Mouse (Mus musculus): Measurements from ENCODE around the gene Lhpp. TPM values are rescaled to one million over a fixed set of nuclear protein-coding genes. Genes with fewer than 3 reads are reported as not detected.

Gene Lhpp
- polyA plus RNA-seq, 1 experiment from 2014 or later, result 20.5 TPM

DNA sequence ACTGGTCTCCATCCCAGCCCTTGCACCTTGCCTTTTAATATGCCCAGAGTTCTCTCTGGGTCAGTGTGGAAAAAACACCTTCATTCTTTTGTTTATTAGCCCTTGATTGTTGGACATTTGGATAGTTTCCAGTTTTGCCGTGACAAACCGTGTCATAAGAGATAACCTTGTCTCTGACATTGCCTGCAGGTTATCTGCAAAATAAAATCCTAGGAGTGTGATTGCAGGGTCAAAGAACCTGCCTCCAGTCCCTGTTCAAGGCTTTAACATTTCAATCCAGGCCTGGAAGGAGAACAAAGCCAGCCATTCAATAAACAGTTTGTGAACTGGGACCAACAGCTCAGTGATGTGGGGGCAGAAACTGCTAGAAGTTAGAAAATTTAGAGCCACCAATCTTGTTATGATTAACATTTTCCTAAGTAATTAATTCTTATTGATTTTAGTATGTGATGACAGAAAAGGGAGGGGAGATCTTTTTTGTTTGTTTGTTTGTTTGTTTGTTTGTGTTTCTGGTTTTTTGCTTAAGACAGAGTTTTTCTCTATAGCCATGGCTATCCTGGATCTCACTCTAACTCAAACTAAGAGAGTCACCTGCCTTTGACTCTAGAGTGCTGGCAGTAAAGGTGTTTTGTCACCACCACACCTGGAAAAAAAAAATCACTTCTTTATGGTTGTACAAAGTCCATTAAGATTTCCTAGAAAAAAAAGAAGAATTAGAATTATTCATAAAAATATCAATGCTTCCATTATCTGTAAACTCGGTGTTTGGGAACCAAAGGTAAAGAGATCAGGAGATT is 24.5 kb upstream of the Lhpp start:
- no peaks in the 10 kb centered on the region for H3K9me3 ChIP-seq (replicated peaks)
- H3K4me1 ChIP-seq, result no peaks in the 10 kb centered on the region
- no peak overlapping the region for H3K27ac ChIP-seq (replicated peaks)
- no peak overlapping the region for H3K4me3 ChIP-seq
- 90% methylated on average over 3 of the region's 3 CpGs for WGBS
- no peaks in the 10 kb centered on the region for H3K36me3 ChIP-seq
- peaks cover 4% of the 10 kb centered on the region; the same call in 1 of the 2 replicates for H3K27me3 ChIP-seq (ENCODE audit: low read depth, poor library complexity, severe bottlenecking)
- no peak for DNase-seq (ENCODE audit: low spot score)

GRCm38 (mm10) chr7:132587167-132587566 is 23.3 kb upstream of the Lhpp start:
- Histone ChIP-seq H3K9me3 (replicated peaks) (no peaks in the 10 kb centered on the region), H3K4me3 (no peak overlapping the region), H3K4me1 (no peaks in the 10 kb centered on the region), H3K27me3 (ENCODE audit: low read depth, poor library complexity, severe bottlenecking) (peaks cover 5% of the 10 kb centered on the region; the same call in 1 of the 2 replicates), H3K27ac (replicated peaks) (no peak overlapping the region), H3K36me3 (no peaks in the 10 kb centered on the region)
- no peak for DNase-seq (ENCODE audit: low spot score)
- WGBS, result 74% methylated on average over 5 of the region's 5 CpGs

DNA sequence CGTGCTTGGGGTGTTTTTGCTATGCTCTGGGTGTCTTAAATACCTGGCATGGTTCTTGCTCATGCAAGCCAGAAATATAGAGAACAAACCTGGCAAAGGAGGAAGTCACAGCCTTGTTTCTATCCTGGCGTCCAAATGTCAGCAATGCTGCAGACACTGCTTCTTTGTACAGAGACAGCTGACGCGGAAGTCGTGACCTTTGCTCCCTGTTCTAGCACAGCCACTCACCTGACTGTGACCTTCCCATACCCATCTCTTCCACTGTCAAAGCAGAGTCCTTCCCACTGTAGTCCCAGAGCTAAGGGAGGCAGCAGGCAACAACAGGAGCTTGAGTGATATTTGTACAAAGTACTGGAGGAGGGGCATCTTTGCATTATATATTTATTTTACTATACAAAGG is 20.8 kb upstream of the Lhpp start:
- H3K4me1 ChIP-seq, result no peaks in the 10 kb centered on the region
- no peaks in the 10 kb centered on the region for H3K36me3 ChIP-seq
- 66% methylated on average over 5 of the region's 5 CpGs for WGBS
- no peak for DNase-seq (ENCODE audit: low spot score)
- H3K4me3 ChIP-seq, result no peak overlapping the region
- no peak overlapping the region for H3K27ac ChIP-seq (replicated peaks)
- peaks cover 25% of the 10 kb centered on the region for H3K27me3 ChIP-seq (ENCODE audit: low read depth, poor library complexity, severe bottlenecking)
- no peaks in the 10 kb centered on the region for H3K9me3 ChIP-seq (replicated peaks)

- Histone ChIP-seq H3K27ac (replicated peaks) (no peak overlapping the region), H3K27me3 (ENCODE audit: low read depth, poor library complexity, severe bottlenecking) (peaks cover 66% of the 10 kb centered on the region), H3K9me3 (replicated peaks) (no peaks in the 10 kb centered on the region), H3K4me3 (no peak overlapping the region), H3K36me3 (no peaks in the 10 kb centered on the region), H3K4me1 (peaks cover 22% of the 10 kb centered on the region)
- WGBS, result 71% methylated on average over 2 of the region's 2 CpGs
- DNase-seq (ENCODE audit: low spot score), result no peak
These were observed 16.7 kb upstream of the Lhpp start for GRCm38 (mm10) chr7:132593762-132594161.

DNA sequence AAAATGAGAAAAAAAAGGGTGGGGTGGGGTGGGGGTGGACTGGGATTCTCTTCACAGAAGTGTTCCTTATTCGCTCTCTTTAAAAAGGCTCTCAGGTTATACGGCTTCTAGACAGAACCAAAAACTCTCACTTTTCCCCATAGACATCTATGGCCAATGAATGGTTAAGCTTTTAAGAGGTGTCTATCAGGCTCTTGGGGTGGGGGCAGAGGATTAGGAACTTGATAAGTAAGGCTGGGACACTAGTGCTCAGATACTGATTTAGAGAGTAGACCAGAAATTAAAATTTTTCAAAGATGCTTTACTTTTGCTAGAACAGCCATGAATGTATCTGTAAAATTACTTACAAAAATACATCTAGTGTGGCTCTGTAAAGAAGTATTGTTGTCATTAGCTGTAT is 16.1 kb upstream of the Lhpp start:
- Histone ChIP-seq H3K36me3 (no peaks in the 10 kb centered on the region), H3K4me1 (peaks cover 27% of the 10 kb centered on the region), H3K9me3 (replicated peaks) (no peaks in the 10 kb centered on the region), H3K4me3 (no peak overlapping the region), H3K27me3 (ENCODE audit: low read depth, poor library complexity, severe bottlenecking) (peaks cover 72% of the 10 kb centered on the region), H3K27ac (replicated peaks) (no peak overlapping the region)
- WGBS, result 90% methylated on average over 2 of the region's 2 CpGs
- no peak for DNase-seq (ENCODE audit: low spot score)

GRCm38 (mm10) chr7:132595787-132596186 is 14.7 kb upstream of the Lhpp start:
- Histone ChIP-seq H3K27ac (replicated peaks) (no peak overlapping the region), H3K4me1 (peaks cover 42% of the 10 kb centered on the region), H3K9me3 (replicated peaks) (no peaks in the 10 kb centered on the region), H3K36me3 (no peaks in the 10 kb centered on the region), H3K27me3 (ENCODE audit: low read depth, poor library complexity, severe bottlenecking) (peaks cover 87% of the 10 kb centered on the region), H3K4me3 (no peak overlapping the region)
- no peak for DNase-seq (ENCODE audit: low spot score)
- WGBS, result 80% methylated on average over 3 of the region's 3 CpGs

DNA sequence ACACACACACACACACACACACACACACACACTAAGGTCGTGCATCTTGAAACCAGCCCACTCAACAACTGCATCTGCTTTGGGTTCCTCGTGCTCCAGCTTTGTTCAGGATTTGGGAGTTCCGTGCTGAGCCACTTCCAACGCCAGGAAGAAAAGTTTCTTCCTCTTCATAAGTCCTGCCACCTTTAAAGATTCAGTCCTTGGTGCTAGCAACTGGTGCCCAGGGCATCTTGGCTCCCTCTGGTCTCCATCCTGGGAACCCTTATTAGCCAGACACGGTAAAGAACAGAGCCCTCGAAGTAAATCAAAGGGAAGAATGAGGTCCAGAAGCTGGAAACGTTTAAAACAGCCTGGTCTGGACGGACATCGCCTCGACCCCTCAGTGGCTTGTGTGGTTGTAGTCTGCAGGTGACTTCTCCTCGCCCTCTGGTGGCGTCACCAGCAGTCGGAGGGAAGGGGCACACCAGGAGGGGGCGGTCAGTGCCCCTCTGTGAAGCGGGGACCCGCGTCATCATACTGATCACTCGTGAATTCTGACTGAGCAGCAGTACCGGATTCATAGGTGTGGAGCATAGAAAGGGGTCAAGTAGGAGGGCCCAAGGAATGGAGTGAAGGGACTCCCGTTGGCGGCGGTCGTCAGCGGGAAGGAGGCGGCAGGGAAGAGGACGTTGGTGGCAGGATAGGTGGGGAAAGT is 13.7 kb upstream of the Lhpp start:
- Histone ChIP-seq H3K9me3 (replicated peaks) (no peaks in the 10 kb centered on the region), H3K4me1 (peaks cover 51% of the 10 kb centered on the region), H3K27ac (replicated peaks) (no peak overlapping the region), H3K36me3 (no peaks in the 10 kb centered on the region), H3K4me3 (peak overlapping the region; percentile 61), H3K27me3 (ENCODE audit: low read depth, poor library complexity, severe bottlenecking) (peaks cover 94% of the 10 kb centered on the region)
- DNase-seq (ENCODE audit: low spot score), result peak; percentile 33
- WGBS, result 5% methylated on average over 26 of the region's 26 CpGs

DNA sequence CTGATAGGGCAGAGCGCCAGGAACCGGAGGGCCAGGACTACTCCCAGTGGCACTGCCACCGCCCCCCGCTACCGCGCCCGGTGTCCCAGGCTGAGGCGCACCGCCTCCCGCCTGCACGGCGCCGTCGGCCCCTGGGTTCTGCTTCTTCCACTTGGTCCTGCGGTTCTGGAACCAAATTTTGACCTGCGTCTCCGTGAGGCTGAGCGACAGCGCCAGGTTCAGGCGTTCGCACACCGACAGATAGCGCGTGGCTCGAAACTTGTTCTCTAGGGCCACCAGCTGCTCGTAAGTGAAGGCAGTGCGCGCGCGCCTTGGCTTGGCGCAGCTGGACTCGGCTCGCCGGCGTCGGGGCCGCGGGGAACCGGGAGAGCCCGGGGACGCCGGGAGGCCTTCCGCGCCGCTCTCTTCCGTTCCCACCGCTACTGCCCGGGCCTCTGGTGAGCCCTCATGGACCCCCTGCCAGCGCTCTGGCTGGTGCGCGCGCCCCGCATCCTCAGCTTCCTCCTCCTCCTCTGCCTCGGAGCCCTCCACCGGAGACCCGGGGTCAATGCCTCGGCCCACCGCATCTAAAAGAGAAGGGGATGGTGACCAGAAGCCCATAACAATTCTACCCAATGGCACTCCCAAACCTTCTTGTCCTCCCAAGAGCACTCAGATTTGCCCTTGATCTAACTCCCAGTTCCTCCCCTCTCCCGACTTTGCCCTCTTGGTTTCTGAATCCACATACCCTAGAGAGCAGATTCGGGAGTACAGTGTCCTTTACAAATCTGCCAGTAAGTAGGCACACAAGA is 13.0 kb upstream of the Lhpp start:
- H3K4me1 ChIP-seq, result peaks cover 58% of the 10 kb centered on the region
- H3K36me3 ChIP-seq, result no peaks in the 10 kb centered on the region
- no peak overlapping the region for H3K27ac ChIP-seq (replicated peaks)
- peaks cover 97% of the 10 kb centered on the region for H3K27me3 ChIP-seq (ENCODE audit: low read depth, poor library complexity, severe bottlenecking)
- H3K9me3 ChIP-seq (replicated peaks), result no peaks in the 10 kb centered on the region
- WGBS, result under 1% methylated on average over 60 of the region's 60 CpGs
- peak; percentile 59 for DNase-seq (ENCODE audit: low spot score)
- H3K4me3 ChIP-seq, result peak overlapping the region; percentile 61

DNA sequence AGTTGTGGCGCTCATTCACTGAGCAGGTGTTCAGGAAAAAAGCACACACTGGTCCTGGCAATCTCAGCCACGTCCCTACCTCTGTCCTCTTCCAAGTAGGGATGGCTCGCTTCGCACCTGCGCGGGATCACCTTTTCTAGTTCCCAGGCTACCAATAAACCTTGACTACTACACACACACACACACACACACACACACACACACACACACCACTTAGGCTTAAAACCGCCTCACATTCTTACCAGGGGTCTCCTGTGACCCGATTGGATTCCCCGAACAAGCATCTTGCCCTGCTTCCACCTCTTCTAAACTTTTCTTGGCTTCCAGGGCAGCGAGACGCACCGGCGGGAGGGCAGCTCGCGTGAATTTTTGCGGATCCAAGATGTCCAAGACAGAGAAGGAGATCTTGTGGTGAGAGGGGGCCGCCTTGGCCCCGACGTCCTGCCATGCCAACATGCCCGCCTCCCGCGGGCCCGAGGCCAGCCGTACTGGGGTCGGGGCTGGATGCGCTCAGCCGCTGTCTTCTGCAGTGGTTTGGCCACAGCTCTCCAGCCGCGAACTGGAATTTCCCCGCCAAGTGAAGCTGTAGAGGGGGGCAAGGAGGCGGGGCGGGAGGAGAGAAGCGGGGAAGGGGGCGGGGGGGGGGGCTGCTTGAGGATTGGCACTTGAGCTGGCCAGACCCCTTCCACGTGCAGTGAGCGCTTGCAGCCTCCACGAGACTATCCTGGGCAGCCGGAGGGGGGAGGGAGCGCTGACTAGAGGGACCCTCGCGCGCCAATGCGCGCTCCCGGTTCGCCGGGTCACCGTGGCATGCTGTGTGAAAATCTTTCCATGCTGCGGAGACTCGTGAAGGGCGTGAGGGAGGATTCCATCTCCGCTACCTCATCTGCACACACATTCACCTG is 11.1 kb upstream of the Lhpp start, which contains the start of gene Nkx1-2:
Gene Nkx1-2 (minus strand): TSS at position 567 of the 905 bp plus-strand sequence.
- Histone ChIP-seq H3K36me3 (no peaks in the 10 kb centered on the region), H3K9me3 (replicated peaks) (no peaks in the 10 kb centered on the region), H3K4me1 (peaks cover 62% of the 10 kb centered on the region), H3K27me3 (ENCODE audit: low read depth, poor library complexity, severe bottlenecking) (peaks cover 99% of the 10 kb centered on the region), H3K4me3 (peak within 1 kb of the TSS; percentile 61), H3K27ac (replicated peaks) (no peak within 1 kb of the TSS; the same call in 1 of the 2 replicates)
- WGBS, result under 1% methylated on average over 46 of the region's 52 CpGs
- DNase-seq (ENCODE audit: low spot score), result peak; percentile 59

DNA sequence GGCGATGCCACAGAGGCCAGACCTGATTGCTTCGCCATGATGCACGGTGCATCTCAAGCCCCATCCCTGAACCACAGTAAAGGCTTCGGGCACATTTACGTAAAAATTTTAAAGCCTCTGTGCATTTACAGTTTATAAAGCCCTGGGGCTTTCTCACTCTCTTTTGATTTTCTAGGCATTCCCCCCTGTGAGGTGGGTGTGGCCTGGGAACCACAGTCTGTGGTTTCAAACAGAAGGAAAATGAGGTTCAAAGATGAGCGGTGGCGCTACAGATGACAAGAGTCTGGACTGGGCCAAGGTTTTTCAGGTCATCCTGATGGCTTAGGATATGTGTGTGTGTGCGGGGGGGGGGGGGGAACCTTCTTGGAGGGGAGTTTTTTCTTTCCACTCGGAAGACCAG is 10.4 kb upstream of the Lhpp start:
- H3K9me3 ChIP-seq (replicated peaks), result no peaks in the 10 kb centered on the region
- peaks cover 62% of the 10 kb centered on the region for H3K4me1 ChIP-seq
- under 1% methylated on average over 9 of the region's 9 CpGs for WGBS
- H3K27me3 ChIP-seq (ENCODE audit: low read depth, poor library complexity, severe bottlenecking), result peaks cover 99% of the 10 kb centered on the region
- DNase-seq (ENCODE audit: low spot score), result no peak
- H3K4me3 ChIP-seq, result peak overlapping the region; percentile 61
- H3K36me3 ChIP-seq, result no peaks in the 10 kb centered on the region
- H3K27ac ChIP-seq (replicated peaks), result no peak overlapping the region

DNA sequence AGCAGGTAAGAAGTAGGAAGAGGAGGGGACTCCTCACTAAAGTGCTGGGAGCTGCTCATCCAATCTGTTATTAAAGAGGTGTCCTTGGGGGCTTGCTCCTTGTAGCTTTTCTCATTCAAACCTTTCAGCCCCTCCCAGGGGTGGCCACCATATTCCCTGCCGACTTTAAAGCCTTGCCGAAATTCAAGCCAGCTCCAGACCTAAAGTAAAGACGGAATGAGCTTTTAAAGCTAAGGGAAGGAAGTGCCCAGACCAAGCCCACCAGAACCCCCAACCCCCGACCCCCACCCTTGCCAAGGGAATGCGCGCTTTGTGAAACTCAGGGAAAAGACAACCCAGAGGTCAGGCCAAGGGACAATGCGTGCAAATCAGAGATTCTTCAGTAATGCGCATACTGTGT is 9.5 kb upstream of the Lhpp start:
- H3K4me3 ChIP-seq, result 0 out of 2 replicates have a peak overlapping the region, but pooled peaks have one; percentile 4
- peaks cover 99% of the 10 kb centered on the region for H3K27me3 ChIP-seq (ENCODE audit: low read depth, poor library complexity, severe bottlenecking)
- H3K27ac ChIP-seq (replicated peaks), result no peak overlapping the region
- H3K36me3 ChIP-seq, result no peaks in the 10 kb centered on the region
- no peaks in the 10 kb centered on the region for H3K9me3 ChIP-seq (replicated peaks)
- 4% methylated on average over 8 of the region's 8 CpGs for WGBS
- peaks cover 62% of the 10 kb centered on the region for H3K4me1 ChIP-seq
- DNase-seq (ENCODE audit: low spot score), result no peak

DNA sequence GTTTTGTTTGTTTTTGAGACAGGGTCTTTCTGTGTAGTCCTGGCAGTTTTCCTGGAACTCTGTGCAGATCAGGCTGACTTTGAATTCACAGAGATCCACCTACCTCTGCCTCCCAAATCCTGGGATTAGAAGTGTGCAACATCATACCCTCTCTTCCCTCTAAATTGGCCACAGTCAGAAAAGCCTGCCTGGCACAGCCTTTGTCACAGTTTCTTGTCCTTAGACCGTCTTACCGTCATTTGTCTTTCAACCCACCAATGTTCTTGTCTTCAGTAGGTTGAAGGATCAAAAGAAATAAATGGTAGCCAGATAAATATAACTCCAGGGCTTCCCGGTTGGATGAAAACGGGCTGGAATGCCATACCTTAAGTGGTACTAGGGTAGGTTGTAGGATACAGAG is 5.7 kb upstream of the Lhpp start:
- 88% methylated on average over 4 of the region's 4 CpGs for WGBS
- Histone ChIP-seq H3K27me3 (ENCODE audit: low read depth, poor library complexity, severe bottlenecking) (peaks cover 94% of the 10 kb centered on the region), H3K4me1 (peaks cover 31% of the 10 kb centered on the region), H3K9me3 (replicated peaks) (no peaks in the 10 kb centered on the region), H3K4me3 (no peak overlapping the region), H3K27ac (replicated peaks) (no peak overlapping the region), H3K36me3 (no peaks in the 10 kb centered on the region)
- DNase-seq (ENCODE audit: low spot score), result no peak

All from midbrain, embryonic 10.5 days (tissue).